Mouse (Mus musculus): Measurements from ENCODE around the gene Tmem203. TPM values are rescaled to one million over a fixed set of nuclear protein-coding genes. Genes with fewer than 3 reads are reported as not detected.
A peak's percentile ranks its signal among the peaks of the same experiment; 100 is the strongest.

Tmem203 gene
- polyA plus RNA-seq, 1 experiment from 2014 or later = 15.4 TPM

DNA sequence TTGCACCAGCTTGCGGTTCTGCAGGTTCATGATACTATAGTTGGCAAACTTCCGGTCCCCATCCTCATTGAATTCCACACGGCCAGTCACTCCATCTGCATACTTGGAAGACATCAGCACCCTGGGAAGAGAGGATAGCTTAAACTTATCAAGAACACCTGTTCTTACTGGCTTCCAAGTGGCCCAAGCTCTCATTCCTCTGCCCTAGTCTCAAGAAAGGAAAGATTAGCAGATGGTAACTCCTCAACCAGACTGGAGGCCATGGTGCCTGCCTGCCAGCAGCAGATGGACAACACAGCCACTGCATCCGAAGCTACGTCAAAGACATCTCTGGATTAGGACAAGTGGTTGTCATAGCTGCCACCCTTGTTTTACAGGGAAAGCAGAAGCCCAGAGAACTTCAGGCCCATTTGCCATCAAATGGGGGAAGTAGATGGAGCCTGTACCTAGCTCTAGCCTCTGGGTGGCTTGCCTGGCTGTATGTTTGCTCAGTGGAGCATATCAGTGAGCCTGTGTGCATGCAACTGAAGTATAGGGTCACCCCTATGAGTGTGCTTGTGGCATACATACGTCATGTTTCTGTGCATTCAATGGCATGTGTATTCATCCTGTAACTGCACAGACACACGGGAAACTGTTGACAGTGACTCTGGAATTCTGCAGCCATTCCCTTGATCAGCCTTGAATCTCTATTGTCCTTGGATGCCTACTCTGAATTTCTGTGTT, 48.9 kb downstream of the Tmem203 start:
- H3K4me1 ChIP-seq = peaks cover 17% of the 10 kb centered on the region
- WGBS = 66% methylated on average over 7 of the region's 7 CpGs
- peaks cover 34% of the 10 kb centered on the region for H3K27me3 ChIP-seq (replicated peaks)
- H3K9me3 ChIP-seq = no peaks in the 10 kb centered on the region
- no peak overlapping the region for H3K9ac ChIP-seq
- H3K27ac ChIP-seq = peak overlapping the region; percentile 73; the same call in 1 of the 2 replicates
- 0 out of 2 replicates have a peak, but pooled peaks cover 7% of the 10 kb centered on the region for H3K36me3 ChIP-seq (replicated peaks)
- H3K4me3 ChIP-seq = peak overlapping the region; percentile 44
- no peak for ATAC-seq (replicated peaks)
- H3K4me2 ChIP-seq = peak overlapping the region; percentile 77

DNA sequence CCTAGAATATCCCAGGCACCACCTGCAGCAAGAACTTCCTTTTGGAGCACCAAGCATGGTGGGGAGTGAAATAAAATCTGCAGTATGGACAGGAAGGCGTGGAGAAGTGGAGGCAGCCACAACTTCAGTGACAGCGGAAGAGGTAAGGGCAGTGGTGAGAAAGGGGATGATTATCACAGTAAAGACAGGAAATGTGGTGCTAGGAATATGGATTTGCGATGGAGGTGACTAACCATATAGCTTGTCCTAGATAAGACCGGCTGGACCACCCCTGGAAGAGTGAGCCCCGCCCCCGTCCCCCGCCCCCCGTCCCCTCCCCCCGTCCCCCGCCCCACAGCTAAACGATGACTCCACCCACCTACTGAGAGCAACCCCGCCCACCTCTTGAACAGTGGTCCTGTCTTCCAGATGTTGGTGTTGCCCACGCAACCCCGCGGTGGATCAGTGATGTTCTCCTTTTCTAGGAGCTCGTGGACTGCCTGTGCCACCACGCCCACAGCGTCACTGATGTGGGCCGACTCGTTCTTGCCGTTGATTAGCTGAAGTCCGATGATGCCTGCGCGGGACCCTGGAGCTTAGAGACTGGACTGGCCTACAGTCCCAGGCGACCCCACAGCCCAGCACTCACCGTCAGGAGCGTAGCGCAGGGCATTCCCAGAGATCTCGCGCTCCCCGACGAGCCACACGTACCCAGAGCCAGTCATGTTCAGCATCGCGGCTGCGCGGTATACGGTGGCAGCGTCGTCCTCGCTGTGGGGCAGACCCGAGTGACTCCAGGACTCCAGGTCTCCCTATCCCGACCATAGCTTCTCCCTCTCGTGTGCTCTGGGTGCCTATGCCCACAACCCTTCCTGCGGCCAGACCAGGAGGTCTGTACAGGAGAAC, 49.7 kb downstream of the Tmem203 start:
- Histone ChIP-seq H3K36me3 (replicated peaks) (peaks cover 7% of the 10 kb centered on the region; the same call in 1 of the 2 replicates), H3K4me3 (peak overlapping the region; percentile 44), H3K27me3 (replicated peaks) (peaks cover 41% of the 10 kb centered on the region), H3K9ac (peak overlapping the region; percentile 62), H3K4me1 (peaks cover 17% of the 10 kb centered on the region), H3K4me2 (peak overlapping the region; percentile 77), H3K9me3 (no peaks in the 10 kb centered on the region), H3K27ac (peak overlapping the region; percentile 73)
- WGBS = 1% methylated on average over 45 of the region's 45 CpGs
- peak; percentile 88 for ATAC-seq (replicated peaks)

Other genes with a start within 250 kb of the Tmem203 start
- 180 and 188 TPM in 2 replicates for gene Nsmf, start 201.1 kb upstream of the Tmem203 start, polyA plus RNA-seq (2015; fragmentation: Nextera tagmentation; extraction: Ambion mirVana)
- gene Entpd8, start 175.1 kb upstream of the Tmem203 start, polyA plus RNA-seq (2015; fragmentation: Nextera tagmentation; extraction: Ambion mirVana) = not detected in 2 replicates
- not detected in 2 replicates for gene Noxa1, start 160.3 kb upstream of the Tmem203 start, polyA plus RNA-seq (2015; fragmentation: Nextera tagmentation; extraction: Ambion mirVana)
- 15.3 and 18.1 TPM in 2 replicates for gene Nrarp, start 74.7 kb upstream of the Tmem203 start, polyA plus RNA-seq (2015; fragmentation: Nextera tagmentation; extraction: Ambion mirVana)
- gene Tor4a, start 58.6 kb upstream of the Tmem203 start, polyA plus RNA-seq (2015; fragmentation: Nextera tagmentation; extraction: Ambion mirVana) = 1.9 and 2.0 TPM in 2 replicates
- gene Nelfb, start 44.0 kb upstream of the Tmem203 start, polyA plus RNA-seq (2015; fragmentation: Nextera tagmentation; extraction: Ambion mirVana) = 126 and 129 TPM in 2 replicates
- gene Stpg3, start 40.8 kb upstream of the Tmem203 start, polyA plus RNA-seq (2015; fragmentation: Nextera tagmentation; extraction: Ambion mirVana) = not detected in 2 replicates
- gene Fam166a, start 36.7 kb upstream of the Tmem203 start, polyA plus RNA-seq (2015; fragmentation: Nextera tagmentation; extraction: Ambion mirVana) = 0.43 and 0.78 TPM in 2 replicates
- 364 and 396 TPM in 2 replicates for gene Tubb4b, start 30.7 kb upstream of the Tmem203 start, polyA plus RNA-seq (2015; fragmentation: Nextera tagmentation; extraction: Ambion mirVana)
- not detected in 2 replicates for gene Slc34a3, start 21.1 kb upstream of the Tmem203 start, polyA plus RNA-seq (2015; fragmentation: Nextera tagmentation; extraction: Ambion mirVana)
- gene Rnf224, start 18.7 kb upstream of the Tmem203 start, polyA plus RNA-seq (2015; fragmentation: Nextera tagmentation; extraction: Ambion mirVana) = not detected in 2 replicates
- gene Rnf208, start 13.2 kb upstream of the Tmem203 start, polyA plus RNA-seq (2015; fragmentation: Nextera tagmentation; extraction: Ambion mirVana) = 148 and 150 TPM in 2 replicates
- gene Cysrt1, start 13.0 kb upstream of the Tmem203 start, polyA plus RNA-seq (2015; fragmentation: Nextera tagmentation; extraction: Ambion mirVana) = 0.26 and 0.46 TPM in 2 replicates
- gene AL732309.1, start 8.6 kb upstream of the Tmem203 start, polyA plus RNA-seq (2015; fragmentation: Nextera tagmentation; extraction: Ambion mirVana) = 6.2 and 8.4 TPM in 2 replicates
- 16.7 and 16.9 TPM in 2 replicates for gene Tprn, start 7.2 kb downstream of the Tmem203 start, polyA plus RNA-seq (2015; fragmentation: Nextera tagmentation; extraction: Ambion mirVana)
- 186 and 197 TPM in 2 replicates for gene Ssna1, start 17.0 kb downstream of the Tmem203 start, polyA plus RNA-seq (2015; fragmentation: Nextera tagmentation; extraction: Ambion mirVana)
- gene Anapc2, start 17.0 kb downstream of the Tmem203 start, polyA plus RNA-seq (2015; fragmentation: Nextera tagmentation; extraction: Ambion mirVana) = 153 and 157 TPM in 2 replicates
- not detected in 2 replicates for gene Tmem210, start 32.7 kb downstream of the Tmem203 start, polyA plus RNA-seq (2015; fragmentation: Nextera tagmentation; extraction: Ambion mirVana)
- gene Lrrc26, start 34.5 kb downstream of the Tmem203 start, polyA plus RNA-seq (2015; fragmentation: Nextera tagmentation; extraction: Ambion mirVana) = 0.14 and 0.23 TPM in 2 replicates
- 49.1 and 51.5 TPM in 2 replicates for gene Grin1, start 63.7 kb downstream of the Tmem203 start, polyA plus RNA-seq (2015; fragmentation: Nextera tagmentation; extraction: Ambion mirVana)
- 44.3 and 50.3 TPM in 2 replicates for gene Man1b1, start 76.9 kb downstream of the Tmem203 start, polyA plus RNA-seq (2015; fragmentation: Nextera tagmentation; extraction: Ambion mirVana)
- 23.8 and 25.8 TPM in 2 replicates for gene Dpp7, start 100.9 kb downstream of the Tmem203 start, polyA plus RNA-seq (2015; fragmentation: Nextera tagmentation; extraction: Ambion mirVana)
- gene Uap1l1, start 110.2 kb downstream of the Tmem203 start, polyA plus RNA-seq (2015; fragmentation: Nextera tagmentation; extraction: Ambion mirVana) = 5.6 and 5.9 TPM in 2 replicates
- gene Sapcd2, start 116.9 kb downstream of the Tmem203 start, polyA plus RNA-seq (2015; fragmentation: Nextera tagmentation; extraction: Ambion mirVana) = 11.1 and 14.7 TPM in 2 replicates
- 2.7 and 3.3 TPM in 2 replicates for gene Entpd2, start 140.4 kb downstream of the Tmem203 start, polyA plus RNA-seq (2015; fragmentation: Nextera tagmentation; extraction: Ambion mirVana)
- gene Npdc1, start 143.9 kb downstream of the Tmem203 start, polyA plus RNA-seq (2015; fragmentation: Nextera tagmentation; extraction: Ambion mirVana) = 498 and 520 TPM in 2 replicates
- gene Fut7, start 167.8 kb downstream of the Tmem203 start, polyA plus RNA-seq (2015; fragmentation: Nextera tagmentation; extraction: Ambion mirVana) = 0.17 and 0.41 TPM in 2 replicates
- 16.4 and 17.6 TPM in 2 replicates for gene Abca2, start 173.3 kb downstream of the Tmem203 start, polyA plus RNA-seq (2015; fragmentation: Nextera tagmentation; extraction: Ambion mirVana)
- 3.3 and 3.9 TPM in 2 replicates for gene Clic3, start 201.4 kb downstream of the Tmem203 start, polyA plus RNA-seq (2015; fragmentation: Nextera tagmentation; extraction: Ambion mirVana)
- 119 and 128 TPM in 2 replicates for gene Paxx, start 205.7 kb downstream of the Tmem203 start, polyA plus RNA-seq (2015; fragmentation: Nextera tagmentation; extraction: Ambion mirVana)
- gene Ptgds, start 214.6 kb downstream of the Tmem203 start, polyA plus RNA-seq (2015; fragmentation: Nextera tagmentation; extraction: Ambion mirVana) = 822 and 843 TPM in 2 replicates
- gene Lcn12, start 238.5 kb downstream of the Tmem203 start, polyA plus RNA-seq (2015; fragmentation: Nextera tagmentation; extraction: Ambion mirVana) = not detected in 2 replicates
- gene Fbxw5, start 245.3 kb downstream of the Tmem203 start, polyA plus RNA-seq (2015; fragmentation: Nextera tagmentation; extraction: Ambion mirVana) = 147 and 151 TPM in 2 replicates
- gene C8g, start 246.3 kb downstream of the Tmem203 start, polyA plus RNA-seq (2015; fragmentation: Nextera tagmentation; extraction: Ambion mirVana) = 6.4 and 7.4 TPM in 2 replicates

All from midbrain, embryonic 15.5 days (tissue).